Mouse (Mus musculus) forebrain, embryonic 15.5 days (tissue): ENCODE measurements around the gene Armc2. TPM values are rescaled to one million over a fixed set of nuclear protein-coding genes. Genes with fewer than 3 reads are reported as not detected.
A peak's percentile ranks its signal among the peaks of the same experiment; 100 is the strongest.

ENCODE experiments used
- ATAC-seq: fragments of 200-750 bp; cut with Nextera tagmentation; replicated peaks from 2 replicates; pipeline ENCODE4 v1.8.0; 2017; ENCODE audit warnings: mild to moderate bottlenecking, moderate TSS enrichment, moderate library complexity
- H3K27ac ChIP-seq: fragments of 300-500 bp; sonication (generic); replicated peaks from 2 replicates; pipeline ENCODE4 v1.5.1; 2015; ENCODE audit warnings: mild to moderate bottlenecking, inconsistent platforms
- H3K27me3 ChIP-seq: fragments of 300-500 bp; sonication (generic); 2 replicates; pipeline ENCODE4 v1.6.1; 2015; ENCODE audit warnings: inconsistent platforms
- H3K36me3 ChIP-seq: fragments of 300-500 bp; sonication (generic); 2 replicates; pipeline ENCODE4 v1.6.1; 2015; ENCODE audit warnings: mild to moderate bottlenecking, inconsistent platforms
- H3K4me1 ChIP-seq: fragments of 300-500 bp; sonication (generic); 2 replicates; pipeline ENCODE4 v1.6.1; 2015; ENCODE audit warnings: inconsistent platforms
- H3K4me2 ChIP-seq: fragments of 300-500 bp; sonication (generic); replicated peaks from 2 replicates; pipeline ENCODE4 v1.6.1; 2015; ENCODE audit warnings: mild to moderate bottlenecking, inconsistent platforms
- H3K4me3 ChIP-seq: fragments of 300-500 bp; sonication (generic); 2 replicates; pipeline ENCODE4 v1.5.1; 2015; ENCODE audit warnings: mild to moderate bottlenecking, inconsistent platforms
- H3K9ac ChIP-seq: fragments of 300-500 bp; sonication (generic); replicated peaks from 2 replicates; pipeline ENCODE4 v1.6.1; 2015; ENCODE audit warnings: mild to moderate bottlenecking, inconsistent platforms
- H3K9me3 ChIP-seq: fragments of 300-500 bp; sonication (generic); 2 replicates; pipeline ENCODE4 v1.6.1; 2016; ENCODE audit warnings: inconsistent platforms
- WGBS: fragments of 180-500 bp; shearing (Covaris S2); methylation state at CpG from one replicate; pipeline ENCODE4 v1.1.7; 2015; ENCODE audit warnings: mixed read lengths; 5-methylcytosine and 5-hydroxymethylcytosine counted together
- polyA plus RNA-seq: library from polyadenylated mRNA; unstranded; fragments of >200 nt; fragmentation: Nextera tagmentation; extraction: Ambion mirVana; gene quantifications from 2 replicates; pipeline ENCODE4 v1.2.1, GENCODE M21; 2015

Armc2 gene
- polyA plus RNA-seq, 1 experiment from 2014 or later, result 9.0 TPM

DNA sequence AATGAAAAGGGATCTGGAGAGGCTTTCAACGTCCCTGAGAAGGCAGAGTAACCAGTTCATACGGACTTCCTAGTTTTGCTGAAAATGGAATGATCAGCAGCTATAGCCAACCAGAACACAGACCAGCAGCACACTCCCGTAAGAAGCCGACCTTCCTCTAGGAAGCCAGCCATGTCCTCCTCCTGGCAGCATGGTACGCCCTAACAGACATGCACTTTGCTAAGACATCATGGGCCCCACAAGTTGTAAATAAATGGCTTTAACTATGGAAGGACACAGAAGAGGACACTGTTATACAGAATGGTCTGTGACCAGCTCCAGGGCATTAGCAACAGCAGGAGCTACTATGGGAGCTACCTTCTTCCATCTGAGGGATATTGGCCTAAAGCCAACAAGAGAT, 85.3 kb downstream of the Armc2 start:
- WGBS, result 73% methylated on average over 5 of the region's 5 CpGs
- Histone ChIP-seq H3K4me2 (no peak overlapping the region), H3K9me3 (no peaks in the 10 kb centered on the region), H3K36me3 (no peaks in the 10 kb centered on the region), H3K4me1 (peaks cover 71% of the 10 kb centered on the region), H3K9ac (no peak overlapping the region), H3K27me3 (no peaks in the 10 kb centered on the region), H3K4me3 (no peak overlapping the region), H3K27ac (peak overlapping the region; percentile 76; the same call in 1 of the 2 replicates)
- no peak for ATAC-seq

DNA sequence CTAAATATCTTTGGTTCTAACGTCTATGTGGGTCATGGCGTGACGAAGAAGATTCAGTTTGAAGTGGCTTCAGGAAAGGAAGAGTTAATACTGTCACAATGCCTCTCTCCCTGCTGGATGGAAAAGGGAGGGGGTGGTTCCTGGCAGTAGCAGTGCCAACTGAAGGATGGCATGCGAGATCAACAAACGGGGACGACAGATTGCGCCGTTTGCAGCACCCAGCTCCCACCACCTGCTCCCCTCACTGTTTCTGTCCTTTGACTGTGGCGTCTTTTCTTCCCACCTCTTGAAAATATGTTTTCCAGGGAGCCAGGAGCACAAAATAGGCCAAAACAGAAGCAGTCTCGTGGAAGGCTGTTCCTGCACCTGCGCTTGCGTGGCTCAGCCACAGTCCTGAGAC, 86.3 kb downstream of the Armc2 start:
- ATAC-seq, result peak; percentile 47
- WGBS, result 28% methylated on average over 12 of the region's 12 CpGs
- no peak overlapping the region; the same call in 1 of the 2 replicates for H3K4me2 ChIP-seq

DNA sequence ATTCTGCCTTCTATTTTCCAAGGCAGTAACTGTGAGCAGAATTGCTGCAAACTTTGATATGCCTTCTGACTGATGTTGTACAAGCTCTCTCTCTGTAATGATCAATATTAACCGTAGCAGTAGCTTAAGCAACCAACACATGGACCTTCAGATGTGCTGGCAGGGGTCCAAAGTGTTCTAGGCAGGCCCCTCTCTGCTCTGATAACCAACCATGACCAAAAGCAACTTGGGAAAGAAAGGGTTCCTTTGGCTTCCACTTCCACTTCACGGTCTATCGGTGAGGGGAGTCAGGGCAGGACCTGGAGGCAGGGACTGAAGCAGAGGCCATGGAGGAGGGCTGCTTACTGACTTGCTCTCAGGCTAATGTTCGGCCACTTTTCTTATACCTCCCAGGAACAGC, 87.3 kb downstream of the Armc2 start:
- Histone ChIP-seq H3K9ac (no peak overlapping the region), H3K27me3 (no peaks in the 10 kb centered on the region), H3K4me2 (no peak overlapping the region), H3K27ac (no peak overlapping the region), H3K4me1 (peaks cover 57% of the 10 kb centered on the region), H3K4me3 (no peak overlapping the region), H3K9me3 (no peaks in the 10 kb centered on the region), H3K36me3 (no peaks in the 10 kb centered on the region)
- no peak for ATAC-seq
- WGBS, result 64% methylated on average over 4 of the region's 4 CpGs

More for the DNA sequence above, 86.3 kb downstream of the Armc2 start:
- H3K36me3 ChIP-seq, result no peaks in the 10 kb centered on the region
- no peaks in the 10 kb centered on the region for H3K27me3 ChIP-seq
- H3K4me3 ChIP-seq, result no peak overlapping the region
- no peaks in the 10 kb centered on the region for H3K9me3 ChIP-seq
- H3K4me1 ChIP-seq, result peaks cover 66% of the 10 kb centered on the region
- peak overlapping the region; percentile 22; the same call in 1 of the 2 replicates for H3K9ac ChIP-seq
- peak overlapping the region; percentile 76 for H3K27ac ChIP-seq

DNA sequence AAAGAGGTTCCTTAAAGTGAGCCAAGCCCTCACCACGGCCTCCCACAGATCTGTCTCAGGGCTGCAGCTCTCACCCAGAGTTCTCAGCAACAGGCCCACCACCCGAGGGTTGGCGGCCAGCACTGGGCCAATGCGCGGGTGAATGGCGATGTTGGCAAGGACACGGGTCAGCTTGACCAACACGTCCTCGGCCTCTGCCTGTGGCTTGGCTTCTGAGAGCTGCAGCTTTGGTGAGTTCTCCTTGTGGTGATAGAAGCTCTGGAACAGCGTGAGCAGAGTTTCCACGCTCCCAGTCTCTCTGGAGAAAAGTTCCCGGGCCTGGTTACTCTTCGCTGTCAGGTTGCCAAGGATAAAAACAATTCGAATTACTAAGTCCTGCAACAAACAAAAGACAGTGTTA, 91.5 kb downstream of the Armc2 start:
- Histone ChIP-seq H3K4me2 (no peak overlapping the region), H3K9ac (no peak overlapping the region), H3K27me3 (no peaks in the 10 kb centered on the region), H3K36me3 (no peaks in the 10 kb centered on the region), H3K4me3 (no peak overlapping the region), H3K4me1 (peaks cover 16% of the 10 kb centered on the region), H3K9me3 (no peaks in the 10 kb centered on the region), H3K27ac (no peak overlapping the region)
- no peak; the same call in 1 of the 2 replicates for ATAC-seq
- 62% methylated on average over 14 of the region's 14 CpGs for WGBS

DNA sequence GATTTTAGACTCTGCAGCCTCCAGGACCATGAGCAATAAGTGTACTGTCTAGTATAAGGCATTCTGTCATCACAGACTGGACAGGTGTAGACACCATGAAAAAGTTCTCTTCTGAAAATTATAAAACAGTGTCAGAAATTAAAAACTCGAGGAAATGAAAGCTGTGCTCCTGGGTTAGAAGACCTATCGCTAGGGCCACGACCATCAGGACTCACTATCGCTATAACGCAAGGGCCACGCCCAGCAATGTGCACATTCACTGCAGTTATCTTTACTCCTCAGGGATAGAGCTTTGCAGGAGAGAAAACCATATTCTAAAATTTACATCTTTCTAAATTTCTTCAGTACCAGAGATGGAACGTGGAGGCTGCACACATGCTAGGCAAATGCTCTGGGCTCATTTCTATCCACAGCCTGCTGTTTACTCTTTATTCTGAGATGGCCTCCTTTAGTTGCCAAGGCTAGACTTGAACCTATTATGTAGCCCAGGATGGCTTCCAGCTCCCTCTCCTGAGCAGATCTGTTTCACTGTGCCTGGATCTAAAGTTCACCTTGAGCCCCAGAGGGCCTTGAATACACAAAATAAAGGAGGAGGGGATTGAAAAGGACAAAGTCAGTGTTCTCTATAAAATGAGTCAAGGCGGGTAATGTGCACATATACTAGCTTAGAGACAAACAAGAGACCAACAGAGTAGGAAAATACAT, 105.8 kb downstream of the Armc2 start:
- H3K27ac ChIP-seq, result no peak overlapping the region
- 93% methylated on average over 8 of the region's 8 CpGs for WGBS
- no peak for ATAC-seq

DNA sequence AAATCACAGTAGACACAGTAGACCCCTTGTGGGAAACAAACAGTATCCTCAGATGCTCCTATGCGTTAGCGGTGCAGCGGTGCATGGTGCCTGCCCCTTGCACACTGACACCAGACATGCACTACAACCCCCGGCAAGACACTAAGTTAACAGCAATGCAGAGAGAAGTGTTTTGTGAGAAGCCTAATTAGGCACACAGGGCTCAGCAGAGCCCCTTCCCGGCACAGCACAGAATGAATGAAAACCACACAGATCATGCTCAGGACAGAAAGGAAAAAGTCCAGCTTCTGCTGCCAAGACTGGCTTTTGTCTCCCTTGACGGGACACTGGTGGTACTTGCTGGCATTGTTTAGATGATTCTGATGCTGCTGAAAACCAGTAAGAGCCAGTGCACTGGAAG, 109.3 kb downstream of the Armc2 start:
- H3K27ac ChIP-seq, result peak overlapping the region; percentile 38; the same call in 1 of the 2 replicates

More for the DNA sequence above, 105.8 kb downstream of the Armc2 start:
- Histone ChIP-seq H3K36me3 (peaks cover under 1% of the 10 kb centered on the region; the same call in 1 of the 2 replicates), H3K4me2 (no peak overlapping the region), H3K4me1 (peaks cover 18% of the 10 kb centered on the region), H3K9me3 (no peaks in the 10 kb centered on the region), H3K27me3 (no peaks in the 10 kb centered on the region), H3K4me3 (no peak overlapping the region), H3K9ac (no peak overlapping the region)

DNA sequence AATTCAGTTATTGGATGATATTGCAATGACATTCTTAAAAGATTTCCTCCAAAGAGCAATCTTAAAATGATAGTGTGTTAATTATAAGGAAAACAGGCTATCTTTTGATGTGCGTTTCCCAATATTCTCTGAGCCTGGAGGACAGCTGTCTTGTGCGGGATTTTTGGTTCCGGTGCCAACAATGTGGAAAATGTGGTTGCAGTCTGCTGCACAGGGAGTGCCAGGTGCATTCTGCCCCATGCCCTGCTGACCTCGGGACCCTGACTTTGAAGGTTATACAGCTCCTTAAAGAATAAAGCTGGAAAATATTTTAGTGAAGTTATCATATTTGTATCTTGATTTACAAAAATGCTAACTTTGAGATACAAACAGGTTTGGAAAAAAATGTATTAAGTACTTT, 110.3 kb downstream of the Armc2 start:
- Histone ChIP-seq H3K4me1 (peaks cover 28% of the 10 kb centered on the region), H3K4me3 (no peak overlapping the region), H3K9ac (no peak overlapping the region), H3K27me3 (no peaks in the 10 kb centered on the region), H3K4me2 (no peak overlapping the region), H3K36me3 (peaks cover 33% of the 10 kb centered on the region), H3K9me3 (no peaks in the 10 kb centered on the region), H3K27ac (peak overlapping the region; percentile 50; the same call in 1 of the 2 replicates)
- 58% methylated on average over 4 of the region's 4 CpGs for WGBS
- no peak for ATAC-seq

More for the DNA sequence above, 109.3 kb downstream of the Armc2 start:
- H3K9ac ChIP-seq, result no peak overlapping the region
- peaks cover 27% of the 10 kb centered on the region for H3K36me3 ChIP-seq
- peaks cover 28% of the 10 kb centered on the region for H3K4me1 ChIP-seq
- H3K27me3 ChIP-seq, result no peaks in the 10 kb centered on the region
- H3K9me3 ChIP-seq, result no peaks in the 10 kb centered on the region
- ATAC-seq, result peak; percentile 62
- H3K4me2 ChIP-seq, result no peak overlapping the region
- H3K4me3 ChIP-seq, result no peak overlapping the region
- 32% methylated on average over 6 of the region's 6 CpGs for WGBS

DNA sequence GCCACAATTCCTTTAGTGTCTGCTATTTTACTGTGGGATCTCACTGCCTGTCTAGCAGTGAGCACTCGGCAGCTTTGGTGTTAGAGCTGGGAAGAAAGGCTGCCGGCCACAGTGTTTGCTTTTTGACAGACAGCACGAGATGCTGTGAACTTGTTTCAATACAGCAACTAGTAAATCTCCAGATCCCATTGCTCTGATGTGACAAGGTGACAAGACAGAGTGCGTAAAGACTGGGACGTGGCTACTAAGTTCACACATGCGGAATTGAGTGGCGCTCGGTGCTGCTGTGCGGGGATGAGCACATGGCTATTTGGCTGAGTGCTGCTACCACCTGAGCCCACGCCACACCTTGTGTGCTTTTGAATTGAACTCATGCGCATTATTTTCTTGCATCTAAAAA, 110.8 kb downstream of the Armc2 start:
- H3K4me1 ChIP-seq, result peaks cover 28% of the 10 kb centered on the region
- peak overlapping the region; percentile 50 for H3K27ac ChIP-seq
- H3K4me2 ChIP-seq, result no peak overlapping the region
- H3K4me3 ChIP-seq, result no peak overlapping the region
- no peaks in the 10 kb centered on the region for H3K9me3 ChIP-seq
- H3K27me3 ChIP-seq, result no peaks in the 10 kb centered on the region
- no peak for ATAC-seq
- WGBS, result 54% methylated on average over 11 of the region's 11 CpGs
- no peak overlapping the region for H3K9ac ChIP-seq
- H3K36me3 ChIP-seq, result peaks cover 34% of the 10 kb centered on the region

DNA sequence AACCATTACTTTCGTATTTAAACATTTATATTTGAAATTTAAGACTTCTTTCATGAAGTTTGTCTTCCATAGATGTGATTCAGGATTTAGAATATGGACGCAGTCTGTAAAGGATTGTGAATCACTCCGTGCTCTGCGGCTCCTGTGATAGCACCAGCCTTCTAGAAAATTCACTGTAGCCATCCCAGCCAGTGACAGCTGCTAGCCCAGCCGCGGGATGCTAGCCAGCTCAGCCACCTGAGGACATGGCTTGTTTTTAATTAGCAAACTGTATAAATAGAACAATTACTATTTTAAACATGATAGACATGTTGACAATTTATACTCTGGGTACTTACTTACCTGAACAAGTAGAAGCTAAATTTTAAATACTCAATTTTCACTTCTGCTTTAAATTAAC, 116.4 kb downstream of the Armc2 start:
- Histone ChIP-seq H3K36me3 (peaks cover 44% of the 10 kb centered on the region), H3K27me3 (no peaks in the 10 kb centered on the region), H3K4me1 (peaks cover 5% of the 10 kb centered on the region; the same call in 1 of the 2 replicates), H3K9me3 (no peaks in the 10 kb centered on the region), H3K4me3 (no peak overlapping the region), H3K4me2 (no peak overlapping the region), H3K27ac (no peak overlapping the region), H3K9ac (no peak overlapping the region)
- WGBS, result 77% methylated on average over 6 of the region's 6 CpGs
- ATAC-seq, result no peak

DNA sequence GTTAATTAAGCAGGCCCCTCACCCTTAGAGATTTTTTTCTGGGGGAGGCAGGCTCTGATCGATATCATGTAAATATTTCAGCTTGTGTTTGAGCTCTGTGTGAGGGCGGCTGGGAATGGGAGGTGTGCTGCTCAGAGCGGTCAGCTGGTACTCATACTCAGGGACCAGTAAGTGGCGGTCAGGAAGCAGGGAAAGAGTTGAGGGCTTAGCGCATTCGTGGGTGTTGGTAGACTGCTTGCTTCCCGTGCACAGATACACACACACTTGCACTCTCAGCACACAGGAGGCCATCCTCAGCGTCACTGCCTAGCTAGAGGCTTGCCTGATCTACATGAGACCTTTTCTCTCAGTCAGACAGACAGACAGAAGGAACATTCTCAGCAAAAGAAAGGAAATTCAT, 116.8 kb downstream of the Armc2 start:
- Histone ChIP-seq H3K36me3 (peaks cover 42% of the 10 kb centered on the region), H3K9me3 (no peaks in the 10 kb centered on the region), H3K4me1 (peaks cover 1% of the 10 kb centered on the region; the same call in 1 of the 2 replicates), H3K27me3 (no peaks in the 10 kb centered on the region), H3K4me3 (no peak overlapping the region), H3K4me2 (no peak overlapping the region), H3K9ac (no peak overlapping the region), H3K27ac (no peak overlapping the region)
- no peak for ATAC-seq
- WGBS, result 94% methylated on average over 8 of the region's 8 CpGs

DNA sequence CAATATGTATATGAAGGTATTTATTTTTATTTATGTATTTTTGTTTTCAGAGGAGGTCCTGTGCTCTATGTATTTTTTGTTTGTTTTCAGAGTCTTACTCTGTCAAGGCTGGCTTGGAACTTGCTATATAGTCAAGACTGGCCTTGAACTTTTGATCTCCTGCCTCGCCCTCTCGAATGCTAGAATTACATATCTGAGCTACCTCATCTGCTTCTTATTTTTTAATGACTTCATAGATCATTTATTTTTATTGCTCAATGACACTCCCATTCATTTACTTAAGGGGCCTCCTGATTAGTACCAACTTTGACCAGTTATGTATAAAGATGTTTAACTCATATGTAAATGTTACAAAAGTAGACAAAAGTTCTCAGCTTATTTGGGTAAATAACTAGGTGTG, 121.4 kb downstream of the Armc2 start:
- H3K36me3 ChIP-seq, result peaks cover 20% of the 10 kb centered on the region
- H3K9ac ChIP-seq, result no peak overlapping the region
- WGBS, result 96% methylated on average over 2 of the region's 2 CpGs
- H3K4me2 ChIP-seq, result no peak overlapping the region
- no peaks in the 10 kb centered on the region for H3K27me3 ChIP-seq
- H3K4me1 ChIP-seq, result peaks cover 16% of the 10 kb centered on the region
- H3K4me3 ChIP-seq, result no peak overlapping the region
- H3K9me3 ChIP-seq, result no peaks in the 10 kb centered on the region
- no peak for ATAC-seq
- no peak overlapping the region for H3K27ac ChIP-seq

DNA sequence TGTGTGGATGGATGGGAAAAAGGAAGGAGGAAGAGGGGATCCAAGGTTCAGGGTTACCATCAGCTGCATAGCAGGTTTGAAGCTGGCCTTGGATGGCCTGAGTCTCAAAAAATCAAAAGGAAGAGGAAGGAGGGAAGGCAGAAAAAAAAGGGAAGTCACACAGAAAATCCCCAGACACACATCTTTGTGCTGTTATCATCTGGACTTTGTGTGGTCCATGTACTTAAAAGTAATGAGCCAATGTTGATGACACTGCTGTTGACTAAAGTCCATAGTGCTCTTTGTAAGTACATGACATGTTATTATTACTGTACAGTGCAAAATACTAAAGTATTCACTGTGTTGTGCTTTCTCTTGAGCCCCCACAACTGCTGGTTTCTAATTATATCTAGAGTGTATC, 121.8 kb downstream of the Armc2 start:
- no peak overlapping the region for H3K4me2 ChIP-seq
- H3K9ac ChIP-seq, result no peak overlapping the region
- H3K27me3 ChIP-seq, result no peaks in the 10 kb centered on the region
- H3K4me1 ChIP-seq, result peaks cover 16% of the 10 kb centered on the region
- no peak overlapping the region for H3K4me3 ChIP-seq
- H3K36me3 ChIP-seq, result peaks cover 20% of the 10 kb centered on the region
- no peak for ATAC-seq
- H3K9me3 ChIP-seq, result no peaks in the 10 kb centered on the region
- H3K27ac ChIP-seq, result no peak overlapping the region
